Mouse (Mus musculus) bone marrow macrophage, adult 2 months (primary cell): Measurements from ENCODE around the gene Actr1a.

ENCODE experiments used
- CTCF ChIP-seq: IDR thresholded peaks from 2 replicates; pipeline ENCODE4 v1.5.1; 2012; ENCODE audit warnings: low read depth, mild to moderate bottlenecking, low read length, moderate library complexity
- POLR2A ChIP-seq: IDR thresholded peaks from 2 replicates; pipeline ENCODE4 v1.6.1; 2012; ENCODE audit warnings: mild to moderate bottlenecking, low read depth, low read length, borderline replicate concordance

- no peak for TF ChIP-seq CTCF
- no peak for TF ChIP-seq POLR2A
Observed at GRCm38 (mm10) chr19:46412056-46412805, 16.7 kb upstream of the Actr1a start.
